ENCODE assay signal across 10 mouse cellular contexts in genomic region chr1:53824446-53825337, GRCm38 (mm10). TPM values are rescaled to one million over a fixed set of nuclear protein-coding genes. Genes with fewer than 3 reads are reported as not detected.
A peak's percentile ranks its signal among the peaks of the same experiment; 100 is the strongest.
DNase-seq lines count a peak whose midpoint lies in the region; ATAC-seq and TF ChIP-seq lines count a peak whose summit lies in the region.
"Had no signal": no experiment of that assay in that cellular context is flagged by ENCODE, and none has a peak within 500 bp of the region (broad histone marks: within the 10 kb centered on the region; RNA-seq: fewer than 3 reads in every experiment).

No protein-coding gene starts in this region.

- H3K27ac ChIP-seq in kidney, embryonic 14.5 days (ENCODE audit: low read depth, low read length), result peak overlapping the region; percentile 25; the same call in 1 of the 2 replicates
- no peak overlapping the region for H3K27ac ChIP-seq in stomach, embryonic 15.5 days
- H3K27ac ChIP-seq in stomach, postnatal 0 days (replicated peaks), result no peak overlapping the region
- H3K27ac ChIP-seq: midbrain, embryonic 12.5 days had no signal

- DNase-seq in cerebellum, postnatal 10 days, result peak; percentile 46 to 59
- DNase-seq in cerebellum, adult 11 months, result no peak
- no peak for DNase-seq in kidney, adult 18-20 months
- no peak for DNase-seq in stomach, postnatal 0 days (ENCODE audit: low spot score)
- no peak for DNase-seq in cerebellum, adult 8-10 months
- DNase-seq: gastrocnemius, postnatal 25 days had no signal

- no peaks in the 10 kb centered on the region for H3K27me3 ChIP-seq in kidney, embryonic 14.5 days (ENCODE audit: control insufficient read depth, insufficient read depth, low read length)
- no peaks in the 10 kb centered on the region for H3K27me3 ChIP-seq in stomach, embryonic 15.5 days (replicated peaks)
- H3K27me3 ChIP-seq in stomach, postnatal 0 days (ENCODE audit: control insufficient read depth, insufficient read depth, low read length), result no peaks in the 10 kb centered on the region

- TF ChIP-seq CTCF in stomach, postnatal 0 days (IDR thresholded peaks at IDR 0.05; ENCODE audit: low read depth), result no peak

- 0 out of 2 replicates have a peak, but pooled peaks cover 5% of the 10 kb centered on the region for H3K4me1 ChIP-seq in kidney, embryonic 14.5 days (ENCODE audit: control insufficient read depth, insufficient read depth, low read length)
- H3K4me1 ChIP-seq in stomach, embryonic 15.5 days, result no peaks in the 10 kb centered on the region
- H3K4me1 ChIP-seq in stomach, postnatal 0 days (replicated peaks; ENCODE audit: control insufficient read depth, insufficient read depth), result no peaks in the 10 kb centered on the region

- no peaks in the 10 kb centered on the region for H3K9me3 ChIP-seq in kidney, embryonic 14.5 days (ENCODE audit: control insufficient read depth, low read length)
- no peaks in the 10 kb centered on the region for H3K9me3 ChIP-seq in stomach, embryonic 15.5 days
- no peaks in the 10 kb centered on the region for H3K9me3 ChIP-seq in stomach, postnatal 0 days (ENCODE audit: control insufficient read depth, low read length)
- H3K9me3 ChIP-seq: midbrain, embryonic 12.5 days had no signal

- no peak for TF ChIP-seq EP300 in stomach, postnatal 0 days (optimal IDR thresholded peaks at IDR 0.05)

- H3K9ac ChIP-seq in kidney, embryonic 14.5 days (ENCODE audit: low read depth, low read length), result no peak overlapping the region
- H3K9ac ChIP-seq in stomach, embryonic 15.5 days, result no peak overlapping the region
- no peak overlapping the region for H3K9ac ChIP-seq in stomach, postnatal 0 days (ENCODE audit: low read length)
- H3K9ac ChIP-seq: midbrain, embryonic 12.5 days had no signal

- no peak for ATAC-seq in kidney, embryonic 14.5 days (ENCODE audit: low FRiP score, low TSS enrichment)
- ATAC-seq in stomach, embryonic 15.5 days (ENCODE audit: insufficient read depth, low FRiP score, low read depth), result no peak
- ATAC-seq in stomach, postnatal 0 days (ENCODE audit: low FRiP score, low TSS enrichment), result no peak
- peak; percentile 77 for ATAC-seq in neutrophil, adult 5-6 weeks (ENCODE audit: extremely low read depth, insufficient number of reproducible peaks, low FRiP score, poor library complexity, severe bottlenecking)

- H3K4me3 ChIP-seq in kidney, embryonic 14.5 days (ENCODE audit: low read length), result no peak overlapping the region
- H3K4me3 ChIP-seq in stomach, embryonic 15.5 days (replicated peaks), result no peak overlapping the region
- no peak overlapping the region for H3K4me3 ChIP-seq in stomach, postnatal 0 days (ENCODE audit: low read depth, low read length)

- no peaks in the 10 kb centered on the region for H3K36me3 ChIP-seq in kidney, embryonic 14.5 days (ENCODE audit: control insufficient read depth, insufficient read depth, low read length)
- H3K36me3 ChIP-seq in stomach, embryonic 15.5 days, result no peaks in the 10 kb centered on the region
- no peaks in the 10 kb centered on the region for H3K36me3 ChIP-seq in stomach, postnatal 0 days (ENCODE audit: control insufficient read depth, insufficient read depth, low read length)
- H3K36me3 ChIP-seq: midbrain, embryonic 12.5 days had no signal

- WGBS in kidney, embryonic 14.5 days, result 83% methylated on average over 9 of the region's 9 CpGs
- 80% methylated on average over 9 of the region's 9 CpGs for WGBS in stomach, embryonic 15.5 days
- WGBS in stomach, postnatal 0 days, result 77% methylated on average over 9 of the region's 9 CpGs

- H3K4me2 ChIP-seq in kidney, embryonic 14.5 days (replicated peaks; ENCODE audit: low read depth, low read length), result no peak overlapping the region
- 0 out of 2 replicates have a peak overlapping the region, but pooled peaks have one; percentile 37 for H3K4me2 ChIP-seq in stomach, embryonic 15.5 days
- H3K4me2 ChIP-seq in stomach, postnatal 0 days (replicated peaks; ENCODE audit: low read depth), result no peak overlapping the region

RNA-seq across cellular contexts. Expression of gene Stk17b, which starts 39.7 kb away (rescaled TPM):
- polyA plus RNA-seq in kidney, embryonic 14.5 days (2014; fragmentation: Nextera tagmentation; extraction: Ambion mirVana), result 12.4 and 13.1 TPM in 2 replicates
- 14.6 and 15.6 TPM in 2 replicates for polyA plus RNA-seq in stomach, embryonic 15.5 days (2015; fragmentation: Nextera tagmentation; extraction: Ambion mirVana)
- polyA plus RNA-seq in stomach, postnatal 0 days (2015; fragmentation: Nextera tagmentation; extraction: Ambion mirVana), result 12.8 and 14.6 TPM in 2 replicates
- 1,289 and 1,302 TPM in 2 replicates for total RNA-seq in neutrophil, adult 5-6 weeks (2017)

Comparison
In these comparisons a context has a peak if more than half of its experiments do, and no peak if none do; other contexts are left out.
1. DNase-seq: peak in cerebellum, postnatal 10 days (2 of 2); none in cerebellum, adult 11 months (single experiment), kidney, adult 18-20 months (single experiment), stomach, postnatal 0 days (single experiment) and cerebellum, adult 8-10 months (single experiment).